Mouse (Mus musculus): ENCODE measurements around the gene Grk6. TPM values are rescaled to one million over a fixed set of nuclear protein-coding genes. Genes with fewer than 3 reads are reported as not detected.

The Grk6 gene
- polyA plus RNA-seq (2014; fragmentation: Illumina TruSeq; extraction: RNeasy Lipid Tissue Mini Kit (QIAGEN cat#74804); ENCODE audit: low replicate concordance) = 3.2 TPM

DNA sequence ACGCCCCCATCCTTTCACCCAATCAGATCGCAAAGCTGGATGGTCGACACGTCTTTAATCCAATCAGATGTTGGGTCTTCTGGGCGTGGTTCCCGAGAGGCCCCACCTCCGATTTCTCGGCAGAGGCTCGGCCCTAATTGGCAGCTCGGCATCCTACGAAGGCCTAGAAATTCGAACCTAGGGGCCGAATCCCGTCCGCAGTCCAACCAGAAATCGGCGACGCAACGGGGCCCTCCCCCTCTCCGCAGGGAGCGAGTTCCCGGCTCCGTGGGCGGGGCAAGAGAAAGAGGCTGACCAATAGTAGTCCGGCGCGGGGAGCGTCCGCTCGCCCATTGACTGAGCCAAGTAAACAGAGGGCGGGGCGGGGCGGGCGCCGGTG lies at the start of gene Grk6:
Gene Grk6, plus strand, starts transcription at position 136 of the 379 bp plus-strand sequence.

DNA sequence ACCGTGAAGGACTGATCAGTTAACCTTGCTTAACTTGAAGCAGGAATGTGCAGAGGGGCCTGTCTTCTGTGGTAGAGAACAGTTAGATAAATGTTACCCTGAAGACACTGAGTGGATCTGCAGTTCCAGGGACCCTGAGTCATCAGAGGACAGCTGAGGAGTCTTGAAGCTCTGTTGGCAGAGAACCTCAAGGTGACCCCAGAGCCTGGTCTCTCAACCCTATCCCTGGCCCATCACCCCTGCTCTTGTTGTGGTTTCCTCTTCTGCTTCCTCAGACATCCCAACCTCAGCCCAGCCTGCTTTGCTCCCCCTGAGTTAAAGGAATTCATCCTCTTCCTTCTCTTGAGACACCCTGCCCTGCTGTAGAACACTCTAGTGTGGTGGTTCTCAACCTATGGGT lies 46.8 kb upstream of the Grk6 start, which contains the start of gene Slc34a1:
Gene Slc34a1, plus strand, starts transcription at position 100 of the 400 bp plus-strand sequence.

DNA sequence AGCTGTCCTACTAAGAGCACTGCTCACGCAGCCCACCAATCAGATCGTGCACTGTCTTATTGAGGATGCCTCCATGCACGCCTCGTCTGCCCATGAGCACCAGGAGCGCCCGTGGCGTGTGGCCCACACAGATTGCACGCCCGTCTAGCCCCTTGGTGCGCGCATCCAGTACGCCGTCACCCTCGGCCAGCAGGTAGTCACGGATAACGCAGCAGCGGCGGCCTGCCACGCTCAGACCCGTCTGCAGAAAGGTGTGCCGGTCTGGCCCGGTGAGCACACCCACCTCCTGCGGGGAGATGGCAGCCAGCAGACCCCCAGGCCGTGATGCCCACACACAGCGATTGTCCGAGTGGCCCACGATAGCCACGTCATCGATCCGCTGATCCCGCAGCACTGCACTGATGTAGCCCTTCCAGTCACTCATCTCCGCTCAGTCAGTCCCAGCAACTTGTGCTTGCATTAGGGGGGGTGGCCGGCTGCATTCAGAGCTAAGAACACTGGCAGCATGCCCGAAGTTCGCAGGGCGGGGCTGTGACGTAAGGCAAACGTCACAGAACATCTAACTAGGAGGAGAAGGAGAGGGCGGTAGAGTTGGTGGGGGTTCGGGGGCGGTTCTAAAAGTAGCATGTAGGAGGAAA lies 30.0 kb upstream of the Grk6 start, which contains the start of gene Pfn3:
Gene Pfn3, minus strand, starts transcription at position 490 of the 638 bp plus-strand sequence.

DNA sequence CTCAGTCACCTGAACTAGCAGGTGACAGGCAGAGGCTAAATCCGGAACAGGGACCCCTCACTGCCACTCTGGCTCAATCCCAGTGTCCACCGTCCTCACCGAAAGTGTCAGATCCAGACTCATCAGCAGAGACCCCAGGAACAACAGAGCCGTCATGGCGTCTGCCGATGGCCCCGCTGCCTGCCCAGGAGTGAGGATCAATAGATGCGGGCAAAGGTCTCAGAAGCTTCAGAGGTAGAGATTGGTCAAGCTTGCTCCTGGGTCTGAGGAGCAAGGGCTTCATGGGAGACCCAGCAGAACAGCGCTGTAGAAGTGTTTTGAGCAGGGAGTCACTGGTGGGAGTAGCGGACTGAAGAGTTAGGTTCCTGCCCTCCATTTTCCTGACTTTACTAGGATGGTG lies 18.3 kb upstream of the Grk6 start, which contains the start of gene F12:
Gene F12, minus strand, starts transcription at position 181 of the 400 bp plus-strand sequence.

GRCm38 (mm10) chr13:55464027-55464884 lies 19.4 kb downstream of the Grk6 start, which contains the start of gene Prr7:
Prr7 (plus strand) TSS chr13:55464267.

DNA sequence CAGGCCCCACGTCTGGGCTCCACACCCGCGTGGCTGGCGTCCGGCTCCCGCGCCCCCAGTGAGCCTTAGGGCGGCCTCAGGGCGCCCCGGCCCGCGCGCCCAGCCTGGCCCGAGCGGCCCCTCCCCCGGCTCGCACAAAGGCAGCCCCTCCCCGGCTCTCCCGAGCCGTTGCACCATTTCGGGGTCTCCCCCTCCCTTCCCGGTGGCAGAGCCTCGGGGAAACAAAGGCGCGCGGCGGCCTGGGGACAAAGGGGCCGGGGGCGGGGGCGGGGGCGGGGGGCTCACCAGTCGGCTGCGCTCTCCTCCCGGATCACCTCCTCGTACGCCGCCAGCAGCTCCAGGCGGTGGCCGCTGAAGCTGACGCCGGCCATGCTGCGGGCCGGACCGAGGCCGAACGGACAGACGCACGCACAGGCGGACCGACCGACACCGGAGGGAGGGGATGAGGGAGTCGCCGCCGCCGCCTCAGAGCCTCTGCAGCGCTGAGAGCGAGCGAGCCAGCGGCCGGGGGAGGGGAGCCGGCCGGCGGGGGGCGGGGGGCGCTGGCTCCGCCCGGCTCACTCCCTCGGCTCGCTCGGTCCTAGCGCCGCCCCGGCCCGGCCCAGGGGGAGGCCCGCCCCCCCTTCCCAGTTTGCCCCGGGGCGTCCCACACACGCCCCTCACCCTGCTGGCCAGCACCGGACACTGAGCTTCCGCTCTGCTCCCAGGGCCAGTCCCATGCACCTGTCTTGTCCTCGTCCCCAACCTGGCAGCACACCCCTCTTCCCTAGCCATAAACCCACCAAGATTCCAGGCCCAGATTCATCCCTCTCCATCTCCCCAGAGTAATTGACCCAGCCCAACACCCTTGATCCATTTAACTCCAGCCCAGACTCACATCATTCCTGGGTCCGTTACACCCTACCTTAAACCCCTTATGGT lies 43.0 kb downstream of the Grk6 start, which contains the start of gene Dbn1:
Gene Dbn1, minus strand, starts transcription at position 534 of the 921 bp plus-strand sequence.

Other genes starting within 250 kb of the Grk6 start
- gene Nsd1, start 235.3 kb upstream of the Grk6 start, polyA plus RNA-seq (2014; fragmentation: Illumina TruSeq; extraction: RNeasy Lipid Tissue Mini Kit (QIAGEN cat#74804); ENCODE audit: low replicate concordance) = 67.2 TPM
- 12.0 TPM for gene Prelid1, start 124.6 kb upstream of the Grk6 start, polyA plus RNA-seq (2014; fragmentation: Illumina TruSeq; extraction: RNeasy Lipid Tissue Mini Kit (QIAGEN cat#74804); ENCODE audit: low replicate concordance)
- gene Rab24, start 123.1 kb upstream of the Grk6 start, polyA plus RNA-seq (2014; fragmentation: Illumina TruSeq; extraction: RNeasy Lipid Tissue Mini Kit (QIAGEN cat#74804); ENCODE audit: low replicate concordance) = 13.8 TPM
- gene Mxd3, start 115.2 kb upstream of the Grk6 start, polyA plus RNA-seq (2014; fragmentation: Illumina TruSeq; extraction: RNeasy Lipid Tissue Mini Kit (QIAGEN cat#74804); ENCODE audit: low replicate concordance) = 0.30 TPM
- gene Lman2, start 82.3 kb upstream of the Grk6 start, polyA plus RNA-seq (2014; fragmentation: Illumina TruSeq; extraction: RNeasy Lipid Tissue Mini Kit (QIAGEN cat#74804); ENCODE audit: low replicate concordance) = 30.2 TPM
- gene Rgs14, start 75.3 kb upstream of the Grk6 start, polyA plus RNA-seq (2014; fragmentation: Illumina TruSeq; extraction: RNeasy Lipid Tissue Mini Kit (QIAGEN cat#74804); ENCODE audit: low replicate concordance) = not detected
- not detected for gene Slc34a1, start 46.9 kb upstream of the Grk6 start, polyA plus RNA-seq (2014; fragmentation: Illumina TruSeq; extraction: RNeasy Lipid Tissue Mini Kit (QIAGEN cat#74804); ENCODE audit: low replicate concordance)
- gene Pfn3, start 29.8 kb upstream of the Grk6 start, polyA plus RNA-seq (2014; fragmentation: Illumina TruSeq; extraction: RNeasy Lipid Tissue Mini Kit (QIAGEN cat#74804); ENCODE audit: low replicate concordance) = not detected
- not detected for gene F12, start 18.3 kb upstream of the Grk6 start, polyA plus RNA-seq (2014; fragmentation: Illumina TruSeq; extraction: RNeasy Lipid Tissue Mini Kit (QIAGEN cat#74804); ENCODE audit: low replicate concordance)
- gene Prr7, start 19.2 kb downstream of the Grk6 start, polyA plus RNA-seq (2014; fragmentation: Illumina TruSeq; extraction: RNeasy Lipid Tissue Mini Kit (QIAGEN cat#74804); ENCODE audit: low replicate concordance) = not detected
- 0.26 TPM for gene Dbn1, start 43.0 kb downstream of the Grk6 start, polyA plus RNA-seq (2014; fragmentation: Illumina TruSeq; extraction: RNeasy Lipid Tissue Mini Kit (QIAGEN cat#74804); ENCODE audit: low replicate concordance)
- gene Pdlim7, start 68.6 kb downstream of the Grk6 start, polyA plus RNA-seq (2014; fragmentation: Illumina TruSeq; extraction: RNeasy Lipid Tissue Mini Kit (QIAGEN cat#74804); ENCODE audit: low replicate concordance) = 0.26 TPM
- 0.19 TPM for gene Dok3, start 84.2 kb downstream of the Grk6 start, polyA plus RNA-seq (2014; fragmentation: Illumina TruSeq; extraction: RNeasy Lipid Tissue Mini Kit (QIAGEN cat#74804); ENCODE audit: low replicate concordance)
- gene Ddx41, start 91.6 kb downstream of the Grk6 start, polyA plus RNA-seq (2014; fragmentation: Illumina TruSeq; extraction: RNeasy Lipid Tissue Mini Kit (QIAGEN cat#74804); ENCODE audit: low replicate concordance) = 1.0 TPM
- gene Fam193b, start 126.0 kb downstream of the Grk6 start, polyA plus RNA-seq (2014; fragmentation: Illumina TruSeq; extraction: RNeasy Lipid Tissue Mini Kit (QIAGEN cat#74804); ENCODE audit: low replicate concordance) = 3.7 TPM
- gene Tmed9, start 128.7 kb downstream of the Grk6 start, polyA plus RNA-seq (2014; fragmentation: Illumina TruSeq; extraction: RNeasy Lipid Tissue Mini Kit (QIAGEN cat#74804); ENCODE audit: low replicate concordance) = 22.9 TPM
- 1.4 TPM for gene B4galt7, start 154.8 kb downstream of the Grk6 start, polyA plus RNA-seq (2014; fragmentation: Illumina TruSeq; extraction: RNeasy Lipid Tissue Mini Kit (QIAGEN cat#74804); ENCODE audit: low replicate concordance)
- gene Caml, start 177.9 kb downstream of the Grk6 start, polyA plus RNA-seq (2014; fragmentation: Illumina TruSeq; extraction: RNeasy Lipid Tissue Mini Kit (QIAGEN cat#74804); ENCODE audit: low replicate concordance) = 48.8 TPM
- 63.4 TPM for gene Ddx46, start 190.0 kb downstream of the Grk6 start, polyA plus RNA-seq (2014; fragmentation: Illumina TruSeq; extraction: RNeasy Lipid Tissue Mini Kit (QIAGEN cat#74804); ENCODE audit: low replicate concordance)
- 83.1 TPM for gene B230219D22Rik, start 248.1 kb downstream of the Grk6 start, polyA plus RNA-seq (2014; fragmentation: Illumina TruSeq; extraction: RNeasy Lipid Tissue Mini Kit (QIAGEN cat#74804); ENCODE audit: low replicate concordance)

Measured in small intestine, adult 10 weeks (tissue).